In the genomic region with DNA sequence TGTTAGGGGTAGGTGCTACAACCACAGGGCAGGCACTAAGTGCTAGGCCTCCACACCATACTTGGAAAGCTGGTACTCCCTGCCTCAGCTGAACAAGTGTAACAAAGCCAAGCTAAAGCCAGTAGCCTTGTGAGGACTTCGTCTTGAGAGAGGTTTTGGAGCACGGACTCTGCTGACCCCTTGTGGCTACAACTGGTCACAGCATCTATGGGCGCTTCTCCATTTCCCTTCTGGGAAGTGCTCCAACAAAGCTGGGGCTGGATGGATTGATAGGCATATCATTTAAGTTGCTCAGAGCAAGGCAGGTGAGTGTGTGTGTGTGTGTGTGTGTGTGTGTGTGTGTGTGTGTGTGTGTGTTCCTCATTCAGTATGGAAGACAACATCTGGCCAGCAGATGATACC, we compare ENCODE assay signal across 8 mouse cellular contexts. TPM values are rescaled to one million over a fixed set of nuclear protein-coding genes. Genes with fewer than 3 reads are reported as not detected.
DNase-seq lines count a peak whose midpoint lies in the region; ATAC-seq and TF ChIP-seq lines count a peak whose summit lies in the region.

No protein-coding gene starts in this region.

- peaks cover 2 to 9% of the 10 kb centered on the region in 2 experiments; a peak in 3 of 4 replicates for H3K4me1 ChIP-seq in MEL (ENCODE audit: control insufficient read depth in 1 of 2, insufficient read depth in 2 of 2, low read length in 2 of 2)
- H3K4me1 ChIP-seq in forebrain, postnatal 0 days (ENCODE audit: insufficient read depth) = no peaks in the 10 kb centered on the region
- H3K4me1 ChIP-seq in hindbrain, embryonic 10.5 days (replicated peaks) = peaks cover 24% of the 10 kb centered on the region

- DNase-seq in MEL (ENCODE audit: low read depth, low spot score) = peak; percentile 95
- peak; percentile 84 to 89 for DNase-seq in cerebellum, adult 18-20 months
- DNase-seq in forebrain, postnatal 0 days = peak; percentile 95
- peak; percentile 91 for DNase-seq in hindbrain, embryonic 10.5 days (ENCODE audit: low spot score)
- peak; percentile 83 for DNase-seq in layer of hippocampus, adult 9-10 months (ENCODE audit: low spot score)
- peak; percentile 92 for DNase-seq in lung, postnatal 10 days
- DNase-seq in retina, embryonic 14.5 days (ENCODE audit: low spot score) = peak; percentile 97
- peak; percentile 66 to 73 for DNase-seq in thymus, postnatal 36 days

- no peak overlapping the region for H3K4me2 ChIP-seq in forebrain, postnatal 0 days (ENCODE audit: low read depth)

- peak; percentile 77 for ATAC-seq in forebrain, postnatal 0 days

- H3K4me3 ChIP-seq in MEL (ENCODE audit: control insufficient read depth in 1 of 2, insufficient read depth in 1 of 2, low read depth in 2 of 2, low read length in 2 of 2) = no peak overlapping the region
- H3K4me3 ChIP-seq in forebrain, postnatal 0 days (ENCODE audit: low read depth, low read length) = no peak overlapping the region
- no peak overlapping the region for H3K4me3 ChIP-seq in hindbrain, embryonic 10.5 days

- no peaks in the 10 kb centered on the region for H3K9me3 ChIP-seq in MEL (replicated peaks; ENCODE audit: insufficient read depth, low read length)
- no peaks in the 10 kb centered on the region for H3K9me3 ChIP-seq in forebrain, postnatal 0 days (ENCODE audit: low read length)
- peaks cover 3% of the 10 kb centered on the region for H3K9me3 ChIP-seq in hindbrain, embryonic 10.5 days

- H3K27ac ChIP-seq in MEL (ENCODE audit: control insufficient read depth, low read depth, low read length) = no peak overlapping the region
- H3K27ac ChIP-seq in forebrain, postnatal 0 days (ENCODE audit: low read depth, low read length) = no peak overlapping the region
- peak overlapping the region; percentile 88 for H3K27ac ChIP-seq in hindbrain, embryonic 10.5 days

- TF ChIP-seq POLR2A in MEL (IDR thresholded peaks at IDR 0.05; ENCODE audit: control insufficient read depth in 1 of 2, insufficient read depth in 1 of 2, low read depth in 1 of 2, low read length in 2 of 2, poor library complexity in 1 of 2) = no peak

- H3K79me2 ChIP-seq in MEL (ENCODE audit: control insufficient read depth, insufficient read depth, low read length, poor library complexity) = no peaks in the 10 kb centered on the region

- H3K27me3 ChIP-seq in MEL (ENCODE audit: control insufficient read depth in 1 of 2, insufficient read depth in 2 of 2, low read length in 2 of 2) = no peaks in the 10 kb centered on the region
- H3K27me3 ChIP-seq in forebrain, postnatal 0 days (ENCODE audit: insufficient read depth, low read length) = no peaks in the 10 kb centered on the region
- H3K27me3 ChIP-seq in hindbrain, embryonic 10.5 days (ENCODE audit: insufficient read depth, poor library complexity, severe bottlenecking) = no peaks in the 10 kb centered on the region

- TF ChIP-seq CTCF in MEL (IDR thresholded peaks at IDR 0.05 in 2 of 3, conservative IDR thresholded peaks at IDR 0.05 in 1 of 3; ENCODE audit: control insufficient read depth in 1 of 3, insufficient read depth in 1 of 3, low read depth in 2 of 3, low read length in 3 of 3, poor library complexity in 1 of 3, severe bottlenecking in 1 of 3) = peak in 2 of 3 experiments; percentile 96 to 97
- TF ChIP-seq CTCF in forebrain, postnatal 0 days (IDR thresholded peaks at IDR 0.05; ENCODE audit: low read depth) = peak; percentile 99

- peak; percentile 87 to 88 for TF ChIP-seq EP300 in MEL (IDR thresholded peaks at IDR 0.05; ENCODE audit: low read depth in 1 of 2, low read length in 2 of 2)

- H3K9ac ChIP-seq in MEL (ENCODE audit: control insufficient read depth, low read depth, low read length, poor library complexity, severe bottlenecking) = no peak overlapping the region
- no peak overlapping the region for H3K9ac ChIP-seq in forebrain, postnatal 0 days

- 0% methylated on average over 3 of the region's 3 CpGs for WGBS in forebrain, postnatal 0 days
- WGBS in hindbrain, embryonic 10.5 days = 0% methylated on average over 3 of the region's 3 CpGs

- no peak; the same call in none of the 2 replicates for TF ChIP-seq RAD21 in MEL (IDR thresholded peaks at IDR 0.05; ENCODE audit: low read depth, low read length)

- H3K36me3 ChIP-seq in MEL (ENCODE audit: control insufficient read depth in 1 of 2, insufficient read depth in 2 of 2, low read length in 2 of 2) = peaks cover 0 to 7% of the 10 kb centered on the region in 2 experiments; a peak in 2 of 4 replicates
- H3K36me3 ChIP-seq in forebrain, postnatal 0 days (ENCODE audit: insufficient read depth) = peaks cover 37% of the 10 kb centered on the region
- peaks cover 48% of the 10 kb centered on the region for H3K36me3 ChIP-seq in hindbrain, embryonic 10.5 days

TF ChIP-seq in MEL, 35 proteins besides CTCF, POLR2A, EP300 and RAD21 (continues in another document):
- no peak for TF ChIP-seq TBP (IDR thresholded peaks at IDR 0.05; ENCODE audit: low read depth, low read length)
- TF ChIP-seq SIN3A (IDR thresholded peaks at IDR 0.05; ENCODE audit: low read length) = peak; percentile 77
- TF ChIP-seq TAL1 (IDR thresholded peaks at IDR 0.05; ENCODE audit: low read length) = peak; percentile 55
- peak; percentile 94 for TF ChIP-seq RCOR1 (IDR thresholded peaks at IDR 0.05; ENCODE audit: low read depth, low read length)
- no peak for TF ChIP-seq MAZ (IDR thresholded peaks at IDR 0.05; ENCODE audit: low read depth, low read length)
- TF ChIP-seq SMC3 (IDR thresholded peaks at IDR 0.05; ENCODE audit: low read depth, low read length) = peak; percentile 99
- 0 out of 2 replicates have a peak, but pooled peaks have one; percentile 44 for TF ChIP-seq JUND (IDR thresholded peaks at IDR 0.05; ENCODE audit: low read depth, low read length)
- no peak for TF ChIP-seq NELFE (IDR thresholded peaks at IDR 0.05; ENCODE audit: low read depth, low read length)
- TF ChIP-seq ZKSCAN1 (IDR thresholded peaks at IDR 0.05; ENCODE audit: low read depth, low read length) = no peak
- no peak for TF ChIP-seq MYC (IDR thresholded peaks at IDR 0.05; ENCODE audit: low read depth, low read length)
- no peak for TF ChIP-seq ZMIZ1 (IDR thresholded peaks at IDR 0.05; ENCODE audit: low read depth, low read length)
- no peak for TF ChIP-seq GABPA (IDR thresholded peaks at IDR 0.05; ENCODE audit: low read depth, low read length)
- no peak for TF ChIP-seq MEF2A (IDR thresholded peaks at IDR 0.05; ENCODE audit: extremely low read depth, insufficient replicate concordance, low read depth, low read length, poor library complexity, severe bottlenecking)
- no peak for TF ChIP-seq MAX (IDR thresholded peaks at IDR 0.05; ENCODE audit: low read length)
- peak; percentile 94 for TF ChIP-seq TCF12 (IDR thresholded peaks at IDR 0.05; ENCODE audit: low read depth, low read length)
- TF ChIP-seq MAFK (IDR thresholded peaks at IDR 0.05; ENCODE audit: borderline replicate concordance, low read depth, low read length) = no peak
- peak; percentile 47; the same call in 1 of the 2 replicates for TF ChIP-seq MYB (IDR thresholded peaks at IDR 0.05; ENCODE audit: low read depth, low read length)
- TF ChIP-seq POLR2AphosphoS5 (IDR thresholded peaks at IDR 0.05; ENCODE audit: borderline replicate concordance, low read depth, low read length) = no peak
- TF ChIP-seq BHLHE40 (IDR thresholded peaks at IDR 0.05; ENCODE audit: borderline replicate concordance, low read depth, low read length) = peak; percentile 63; the same call in 1 of the 2 replicates
- TF ChIP-seq ZC3H11A (IDR thresholded peaks at IDR 0.05; ENCODE audit: low read depth, low read length) = peak; percentile 97
- TF ChIP-seq USF2 (IDR thresholded peaks at IDR 0.05; ENCODE audit: borderline replicate concordance in 1 of 2, insufficient read depth in 1 of 2, low read depth in 1 of 2, low read length in 2 of 2) = no peak
- TF ChIP-seq KAT2A (conservative IDR thresholded peaks at IDR 0.05; ENCODE audit: low read depth, low read length) = no peak
- 0 out of 2 replicates have a peak, but pooled peaks have one; percentile 34 for TF ChIP-seq NRF1 (IDR thresholded peaks at IDR 0.05; ENCODE audit: insufficient read depth, low read depth, low read length, poor library complexity, severe bottlenecking)
- peak; percentile 92 for TF ChIP-seq ETS1 (IDR thresholded peaks at IDR 0.05; ENCODE audit: low read depth, low read length)
- TF ChIP-seq E2F4 (IDR thresholded peaks at IDR 0.05; ENCODE audit: borderline replicate concordance, low read depth, low read length) = no peak
- TF ChIP-seq UBTF (IDR thresholded peaks at IDR 0.05; ENCODE audit: borderline replicate concordance, insufficient read depth, low read depth, low read length) = no peak
- peak; percentile 31; the same call in 1 of the 2 replicates for TF ChIP-seq ZNF384 (IDR thresholded peaks at IDR 0.05; ENCODE audit: low read depth, low read length)
- peak; percentile 38; the same call in 1 of the 2 replicates for TF ChIP-seq HCFC1 (IDR thresholded peaks at IDR 0.05; ENCODE audit: low read depth, low read length)

RNA-seq across cellular contexts. Expression of a gene that starts 35.2 kb away (rescaled TPM):
- total RNA-seq in MEL (2012; rRNA removed) = 4.6 and 7.2 TPM in 2 replicates
- polyA plus RNA-seq in MEL (2012; ENCODE audit: insufficient read depth in 1 of 2, insufficient read length in 2 of 2, low read depth in 1 of 2, low replicate concordance in 2 of 2, missing spikeins in 1 of 2) = 1 to 10 TPM in 1 of 2 experiments, not detected in 1; 4.1 TPM
- total RNA-seq in forebrain, postnatal 0 days (2014; rRNA removed) = 104 TPM in 2 replicates
- polyA plus RNA-seq in forebrain, postnatal 0 days (2015; fragmentation: Nextera tagmentation; extraction: Ambion mirVana) = 37.4 and 41.9 TPM in 2 replicates
- 15.1 and 18.7 TPM in 2 replicates for polyA plus RNA-seq in hindbrain, embryonic 10.5 days (2016; fragmentation: Nextera tagmentation; extraction: Ambion mirVana)

RNA-seq across cellular contexts. Expression of a gene that starts 39.9 kb away (rescaled TPM):
- 2.8 and 3.2 TPM in 2 replicates for total RNA-seq in MEL (2012; rRNA removed)
- 1 to 10 TPM in 1 of 2 experiments, not detected in 1; 3.0 TPM for polyA plus RNA-seq in MEL (2012; ENCODE audit: insufficient read depth in 1 of 2, insufficient read length in 2 of 2, low read depth in 1 of 2, low replicate concordance in 2 of 2, missing spikeins in 1 of 2)
- total RNA-seq in forebrain, postnatal 0 days (2014; rRNA removed) = 4.4 and 4.5 TPM in 2 replicates
- polyA plus RNA-seq in forebrain, postnatal 0 days (2015; fragmentation: Nextera tagmentation; extraction: Ambion mirVana) = 4.3 and 6.8 TPM in 2 replicates
- 42.3 and 44.4 TPM in 2 replicates for polyA plus RNA-seq in hindbrain, embryonic 10.5 days (2016; fragmentation: Nextera tagmentation; extraction: Ambion mirVana)

RNA-seq across cellular contexts. Expression of a gene that starts 57.4 kb away (rescaled TPM):
- total RNA-seq in MEL (2012; rRNA removed) = not detected in 2 replicates
- not detected for polyA plus RNA-seq in MEL (2012; ENCODE audit: insufficient read depth in 1 of 2, insufficient read length in 2 of 2, low read depth in 1 of 2, low replicate concordance in 2 of 2, missing spikeins in 1 of 2)
- 10.3 and 11.2 TPM in 2 replicates for total RNA-seq in forebrain, postnatal 0 days (2014; rRNA removed)
- polyA plus RNA-seq in forebrain, postnatal 0 days (2015; fragmentation: Nextera tagmentation; extraction: Ambion mirVana) = 4.5 and 6.3 TPM in 2 replicates
- polyA plus RNA-seq in hindbrain, embryonic 10.5 days (2016; fragmentation: Nextera tagmentation; extraction: Ambion mirVana) = 1.0 and 3.5 TPM in 2 replicates
